Mouse (Mus musculus): Measurements from ENCODE around the gene Gm49387.

DNA sequence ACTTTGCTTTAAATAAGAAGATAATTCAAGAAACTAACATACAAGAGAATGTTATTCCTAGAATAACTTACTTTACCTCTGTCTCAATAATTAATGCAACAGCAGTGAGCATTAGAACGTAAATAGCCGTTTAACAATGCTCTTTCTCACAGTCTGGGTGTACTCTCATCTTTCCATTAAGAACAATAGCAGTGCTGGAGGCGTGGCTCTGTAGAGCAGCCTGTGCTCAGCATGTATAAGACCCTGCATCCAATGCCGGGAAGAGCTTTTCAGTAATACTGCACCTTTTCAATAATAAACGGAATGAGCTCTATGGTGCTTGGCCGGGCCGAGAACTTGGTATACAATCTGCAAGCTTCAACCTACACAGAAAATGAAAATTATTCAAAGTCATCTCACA lies 10.0 kb downstream of the Gm49387 start:
- TF ChIP-seq CTCF (IDR thresholded peaks at IDR 0.05; ENCODE audit: borderline replicate concordance, insufficient read depth, low read length) (no peak), POLR2A (IDR thresholded peaks at IDR 0.05; ENCODE audit: low read depth, low read length) (no peak)
